Mouse (Mus musculus): ENCODE data around the gene Klf13.

Gene Klf13

GRCm38 (mm10) chr7:63938914-63939396 lies at the start of gene Klf13:
Gene Klf13 (minus strand): TSS chr7:63938915.
- peak; percentile 98 for DNase-seq (ENCODE audit: low spot score)

DNA sequence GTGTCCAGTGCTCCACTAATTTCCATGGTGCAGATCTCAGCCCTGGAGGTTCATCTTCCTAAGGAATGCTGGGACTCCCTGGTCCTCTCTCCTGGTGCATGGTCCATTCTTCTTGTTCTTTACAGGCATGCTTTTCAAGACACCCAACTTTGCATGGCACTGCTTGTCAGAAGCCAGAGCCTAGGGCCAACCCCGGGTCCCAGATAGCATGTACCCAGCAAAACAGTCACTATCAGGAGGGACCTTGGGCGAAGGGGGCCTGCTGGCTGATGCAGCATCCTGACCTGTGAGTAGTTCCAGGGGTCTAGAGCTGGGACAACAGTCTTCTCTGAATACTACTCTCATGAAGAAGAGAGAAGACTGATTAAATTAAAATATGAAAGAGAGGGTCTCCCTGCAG lies 49.7 kb upstream of the Klf13 start:
- no peak for DNase-seq (ENCODE audit: low spot score)

DNA sequence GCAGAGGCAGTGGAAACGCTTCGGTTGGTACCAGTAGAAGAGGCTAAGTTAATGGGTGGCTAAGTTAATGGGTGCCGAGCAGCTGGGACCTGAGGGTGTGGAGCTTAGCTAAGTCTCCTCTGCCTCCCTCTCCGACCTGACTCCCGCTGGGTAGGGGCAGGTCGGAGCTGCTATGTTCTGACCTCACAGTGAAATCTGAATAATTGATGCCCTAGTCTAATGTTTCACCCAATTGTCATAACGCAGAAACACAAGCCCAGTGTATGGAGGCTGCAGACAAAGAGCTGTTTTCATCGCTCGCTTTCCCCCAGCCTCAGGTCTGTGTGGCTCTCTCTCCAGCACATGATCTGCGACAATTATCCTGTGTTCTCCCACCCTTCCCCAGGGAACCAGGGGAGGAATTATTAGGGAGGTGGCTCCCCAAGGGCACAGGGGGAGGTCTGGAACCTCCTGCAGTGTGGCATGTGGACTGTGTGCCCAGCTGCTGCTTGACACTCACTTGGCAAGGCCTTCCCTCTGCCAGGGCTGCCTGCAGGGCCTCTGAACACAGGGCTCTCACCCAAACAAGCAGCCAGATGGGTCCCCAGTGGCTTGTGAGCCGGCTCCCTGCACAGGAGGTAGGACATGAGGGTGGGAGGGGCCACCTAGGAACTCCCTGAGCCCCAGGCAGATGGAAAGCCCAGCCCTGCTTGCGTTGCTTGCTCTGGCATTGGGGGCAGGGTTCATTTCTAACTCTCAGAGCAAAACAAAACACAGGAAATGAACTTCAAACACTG lies 47.9 kb upstream of the Klf13 start:
- DNase-seq (ENCODE audit: low spot score): no peak

DNA sequence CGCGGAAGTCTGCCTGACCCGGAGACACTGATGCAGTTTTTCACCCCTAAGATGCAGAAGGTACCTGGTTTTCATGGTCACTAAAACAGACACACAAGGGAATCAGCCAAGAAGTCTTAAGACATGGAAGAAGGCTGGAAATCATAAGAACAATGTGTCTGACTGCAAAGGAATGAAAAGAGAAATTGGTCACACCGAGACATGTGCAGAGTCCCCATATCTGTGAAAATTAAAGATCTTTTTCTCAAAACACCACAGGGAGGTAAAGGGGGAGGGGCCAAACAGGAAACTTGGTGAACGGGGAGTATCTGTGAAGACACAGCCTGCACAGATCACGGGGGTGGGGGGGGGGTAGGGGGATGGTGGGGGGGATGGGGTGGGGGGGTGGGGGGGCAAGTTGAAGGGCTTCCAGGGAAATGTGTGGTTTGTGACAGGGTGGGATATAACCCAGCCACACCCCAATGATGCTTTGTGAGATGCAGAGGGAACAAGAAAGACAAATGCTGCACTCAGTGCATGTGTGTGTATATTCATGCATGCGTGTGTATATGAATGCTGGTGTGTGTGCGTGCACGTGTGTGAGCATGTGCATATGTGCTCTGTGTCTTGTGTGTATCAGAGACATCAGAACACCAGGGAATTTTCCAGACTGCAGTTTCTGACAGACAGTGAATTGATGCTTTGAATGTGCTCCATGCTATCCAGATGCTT lies 47.1 kb upstream of the Klf13 start:
- no peak for DNase-seq (ENCODE audit: low spot score)

- DNase-seq (ENCODE audit: low spot score): no peak
Observed at GRCm38 (mm10) chr7:63985266-63985665, 46.6 kb upstream of the Klf13 start.

GRCm38 (mm10) chr7:63984329-63984728 lies 45.6 kb upstream of the Klf13 start:
- DNase-seq (ENCODE audit: low spot score): no peak

GRCm38 (mm10) chr7:63977631-63978030 lies 38.9 kb upstream of the Klf13 start:
- no peak for DNase-seq (ENCODE audit: low spot score)

DNA sequence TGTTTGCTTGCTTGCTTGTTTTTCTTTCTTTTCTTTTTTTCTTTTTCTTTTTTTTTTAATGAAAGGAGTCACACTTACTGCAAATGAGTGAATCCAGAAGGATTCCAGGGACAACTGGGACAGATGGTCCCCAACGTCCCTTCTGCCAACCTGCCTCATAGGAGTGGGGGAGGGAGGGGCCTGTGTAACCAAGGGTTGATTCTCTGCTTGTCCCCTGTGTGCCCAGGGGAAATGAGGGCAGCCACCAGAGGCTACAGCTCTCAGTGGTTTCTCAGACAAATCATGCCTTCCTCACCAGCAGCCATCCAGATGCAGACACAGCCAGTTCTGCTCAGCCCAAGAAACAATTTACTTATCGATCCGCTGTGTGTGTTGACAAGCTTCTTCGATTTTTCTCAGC lies 32.3 kb upstream of the Klf13 start:
- DNase-seq (ENCODE audit: low spot score): no peak

DNA sequence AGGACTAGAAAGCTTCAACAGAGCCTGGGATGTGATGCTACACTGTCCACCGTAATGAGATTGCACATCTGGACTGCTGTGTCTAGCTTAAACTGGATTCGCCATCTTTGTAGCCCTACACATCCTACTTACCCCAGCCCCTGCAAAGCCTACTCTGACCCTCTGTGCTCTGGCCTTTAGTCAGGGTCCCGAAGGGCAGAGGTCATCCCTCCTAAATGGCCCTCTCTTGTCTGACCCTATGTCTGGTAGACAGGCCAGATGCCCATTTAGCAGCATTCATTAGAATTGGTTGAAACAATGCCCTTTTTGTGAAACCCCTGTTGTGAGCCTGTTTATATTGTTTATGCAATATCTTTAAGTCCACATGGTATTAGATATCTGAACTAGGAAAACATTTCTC lies 31.2 kb upstream of the Klf13 start:
- no peak for DNase-seq (ENCODE audit: low spot score)

DNA sequence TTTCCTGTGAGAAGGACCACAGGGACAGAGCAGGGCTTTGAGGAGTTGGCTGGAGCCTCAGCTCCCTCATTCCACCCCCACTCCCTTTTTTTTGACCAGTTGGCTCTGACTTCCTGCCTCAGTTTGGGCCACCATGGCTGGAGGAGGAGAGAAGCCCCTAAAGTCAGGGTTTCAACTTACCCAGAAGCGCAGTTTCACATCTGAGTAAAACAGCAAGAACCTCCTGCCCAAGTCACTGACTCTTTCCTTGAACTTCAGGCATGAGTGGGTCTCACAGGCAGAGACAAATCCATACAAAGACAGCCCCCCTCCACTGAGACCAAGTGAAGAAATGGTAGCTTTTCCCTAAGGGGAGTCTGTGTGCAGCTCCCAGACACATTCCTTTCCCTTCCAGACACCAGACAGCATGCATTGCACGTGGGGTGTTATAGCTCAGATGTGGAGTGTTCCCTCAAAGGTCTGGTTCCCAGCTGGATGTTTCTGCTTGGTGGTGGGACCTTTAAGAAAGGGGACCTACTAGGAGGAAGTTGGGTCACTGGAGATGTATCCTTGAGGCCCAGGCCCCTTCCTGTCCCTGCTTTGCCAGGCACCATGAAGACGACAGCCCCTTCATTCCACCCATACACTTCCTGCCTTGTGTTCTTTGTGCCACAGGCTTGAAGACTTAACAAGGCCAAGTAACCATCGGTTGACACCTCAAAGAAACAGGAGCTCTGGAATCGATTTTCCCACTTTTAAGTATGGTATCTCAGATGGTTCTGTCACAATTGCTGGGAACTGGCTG lies 27.1 kb upstream of the Klf13 start:
- no peak for DNase-seq (ENCODE audit: low spot score)

- no peak for DNase-seq (ENCODE audit: low spot score)
Observed at GRCm38 (mm10) chr7:63965135-63965534, 26.4 kb upstream of the Klf13 start.

GRCm38 (mm10) chr7:63964121-63964520 lies 25.4 kb upstream of the Klf13 start:
- DNase-seq (ENCODE audit: low spot score): no peak

DNA sequence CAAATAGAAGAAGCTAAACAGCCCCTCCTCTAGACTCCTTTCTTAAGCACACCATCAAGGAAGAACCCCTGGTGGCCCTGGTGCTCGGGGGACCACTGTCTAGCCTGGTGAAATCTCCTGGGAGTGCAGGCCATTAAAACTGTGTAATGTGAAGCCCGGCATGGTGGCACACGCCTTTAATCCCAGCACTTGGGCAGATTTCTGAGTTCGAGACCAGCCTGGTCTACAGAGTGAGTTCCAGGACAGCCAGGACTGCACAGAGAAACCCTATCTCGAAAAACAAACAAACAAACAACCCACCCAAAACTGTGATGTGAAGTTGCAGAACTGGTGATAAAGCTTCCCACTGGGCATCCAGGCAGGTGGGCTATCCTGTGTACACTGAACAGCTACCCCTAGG lies 24.9 kb upstream of the Klf13 start:
- no peak for DNase-seq (ENCODE audit: low spot score)

GRCm38 (mm10) chr7:63957872-63958640 lies 19.3 kb upstream of the Klf13 start:
- no peak for DNase-seq (ENCODE audit: low spot score)

GRCm38 (mm10) chr7:63956981-63957713 lies 18.4 kb upstream of the Klf13 start:
- no peak for DNase-seq (ENCODE audit: low spot score)

DNA sequence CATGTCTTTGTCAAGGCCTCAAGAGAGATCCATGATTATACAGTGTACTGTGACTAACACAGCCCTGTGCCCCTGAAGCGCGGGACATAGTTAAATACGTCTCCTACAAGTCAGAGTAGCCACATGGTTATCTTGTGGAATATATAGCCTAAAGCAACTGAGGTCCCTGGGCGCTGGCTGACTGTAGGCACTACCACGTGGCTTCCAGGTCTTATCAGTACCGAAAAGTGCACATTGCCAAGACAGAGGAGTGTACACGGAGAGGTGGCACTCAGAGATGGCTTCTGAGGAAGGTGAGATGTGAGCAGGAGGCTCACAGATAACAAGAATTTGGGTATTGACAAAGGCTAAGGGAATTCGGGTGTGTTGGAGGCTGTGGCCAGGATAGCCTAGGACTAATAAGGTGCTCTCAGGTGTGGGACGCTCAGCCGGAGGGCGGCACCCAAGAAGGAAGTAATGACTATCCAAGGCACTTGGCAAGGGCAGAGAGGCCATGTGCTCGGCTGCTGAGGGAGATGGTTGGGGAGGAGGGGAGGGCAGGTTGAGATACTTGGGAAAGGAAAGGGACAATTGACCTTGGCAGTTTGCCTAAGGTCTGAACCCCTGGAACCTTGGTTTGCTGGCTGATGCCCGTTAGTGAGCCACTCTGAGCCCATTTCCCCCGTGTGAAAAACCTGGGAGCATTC lies 17.6 kb upstream of the Klf13 start:
- peak; percentile 82 for DNase-seq (ENCODE audit: low spot score)

GRCm38 (mm10) chr7:63955440-63955839 lies 16.7 kb upstream of the Klf13 start:
- no peak for DNase-seq (ENCODE audit: low spot score)

- no peak for DNase-seq (ENCODE audit: low spot score)
Observed at GRCm38 (mm10) chr7:63952077-63952898, 13.6 kb upstream of the Klf13 start.

GRCm38 (mm10) chr7:63950931-63951607 lies 12.4 kb upstream of the Klf13 start:
- no peak for DNase-seq (ENCODE audit: low spot score)
